Mouse (Mus musculus): Measurements from ENCODE around the gene Rab19. TPM values are rescaled to one million over a fixed set of nuclear protein-coding genes. Genes with fewer than 3 reads are reported as not detected.

Rab19 gene
- polyA plus RNA-seq, 1 experiment from 2014 or later: 2.8 TPM

GRCm38 (mm10) chr6:39379749-39380148 lies 1.2 kb upstream of the Rab19 start:
- ATAC-seq (ENCODE audit: insufficient read depth) (no peak), DNase-seq (no peak)
- no peaks in the 10 kb centered on the region for H3K9me3 ChIP-seq (ENCODE audit: low read depth, low read length)
- H3K27ac ChIP-seq (ENCODE audit: low read depth): no peak overlapping the region
- peaks cover 3% of the 10 kb centered on the region; the same call in 1 of the 2 replicates for H3K27me3 ChIP-seq (ENCODE audit: insufficient read depth, low read length)
- H3K4me1 ChIP-seq (ENCODE audit: insufficient read depth): no peaks in the 10 kb centered on the region
- no peak for TF ChIP-seq CTCF (IDR thresholded peaks at IDR 0.05; ENCODE audit: low read depth)
- no peak overlapping the region for H3K4me3 ChIP-seq (ENCODE audit: low read depth, low read length)
- 74% methylated on average over 8 of the region's 8 CpGs for WGBS
- H3K9ac ChIP-seq: no peak overlapping the region
- no peak overlapping the region for H3K4me2 ChIP-seq
- H3K36me3 ChIP-seq (ENCODE audit: insufficient read depth): no peaks in the 10 kb centered on the region

GRCm38 (mm10) chr6:39380276-39380675 lies 699 bp upstream of the Rab19 start:
- 89% methylated on average over 3 of the region's 3 CpGs for WGBS

GRCm38 (mm10) chr6:39389988-39390387 lies 9.0 kb downstream of the Rab19 start:
- TF ChIP-seq CTCF (IDR thresholded peaks at IDR 0.05; ENCODE audit: low read depth): no peak
- no peak for ATAC-seq (ENCODE audit: insufficient read depth)
- H3K4me2 ChIP-seq: no peak overlapping the region
- no peaks in the 10 kb centered on the region for H3K4me1 ChIP-seq (ENCODE audit: insufficient read depth)
- H3K9me3 ChIP-seq (ENCODE audit: low read depth, low read length): no peaks in the 10 kb centered on the region
- no peak overlapping the region for H3K4me3 ChIP-seq (ENCODE audit: low read depth, low read length)
- no peak for DNase-seq
- WGBS: 91% methylated on average over 2 of the region's 2 CpGs
- no peak overlapping the region for H3K27ac ChIP-seq (ENCODE audit: low read depth)
- H3K36me3 ChIP-seq (ENCODE audit: insufficient read depth): no peaks in the 10 kb centered on the region
- H3K9ac ChIP-seq: no peak overlapping the region
- H3K27me3 ChIP-seq (ENCODE audit: insufficient read depth, low read length): no peaks in the 10 kb centered on the region

More at GRCm38 (mm10) chr6:39380276-39380675, 699 bp upstream of the Rab19 start:
- H3K27me3 ChIP-seq (ENCODE audit: insufficient read depth, low read length): peaks cover 3% of the 10 kb centered on the region; the same call in 1 of the 2 replicates
- no peak for ATAC-seq (ENCODE audit: insufficient read depth)
- no peak overlapping the region for H3K9ac ChIP-seq
- no peak overlapping the region for H3K4me3 ChIP-seq (ENCODE audit: low read depth, low read length)
- H3K36me3 ChIP-seq (ENCODE audit: insufficient read depth): no peaks in the 10 kb centered on the region
- H3K9me3 ChIP-seq (ENCODE audit: low read depth, low read length): no peaks in the 10 kb centered on the region
- DNase-seq: no peak
- no peak overlapping the region for H3K4me2 ChIP-seq
- H3K4me1 ChIP-seq (ENCODE audit: insufficient read depth): no peaks in the 10 kb centered on the region
- no peak for TF ChIP-seq CTCF (IDR thresholded peaks at IDR 0.05; ENCODE audit: low read depth)
- no peak overlapping the region for H3K27ac ChIP-seq (ENCODE audit: low read depth)

- Histone ChIP-seq H3K36me3 (ENCODE audit: insufficient read depth) (no peaks in the 10 kb centered on the region; the same call in 1 of the 2 replicates), H3K4me1 (ENCODE audit: insufficient read depth) (no peaks in the 10 kb centered on the region), H3K4me2 (no peak overlapping the region), H3K9ac (no peak overlapping the region), H3K9me3 (ENCODE audit: low read depth, low read length) (no peaks in the 10 kb centered on the region), H3K27me3 (ENCODE audit: insufficient read depth, low read length) (no peaks in the 10 kb centered on the region), H3K4me3 (ENCODE audit: low read depth, low read length) (no peak overlapping the region), H3K27ac (ENCODE audit: low read depth) (no peak overlapping the region)
- TF ChIP-seq CTCF (IDR thresholded peaks at IDR 0.05; ENCODE audit: low read depth): no peak
- WGBS: 81% methylated on average over 4 of the region's 4 CpGs
- no peak for ATAC-seq (ENCODE audit: insufficient read depth)
- no peak for DNase-seq
These were observed 14.5 kb downstream of the Rab19 start for GRCm38 (mm10) chr6:39395471-39395870.

- Histone ChIP-seq H3K36me3 (ENCODE audit: insufficient read depth) (no peaks in the 10 kb centered on the region; the same call in 1 of the 2 replicates), H3K27ac (ENCODE audit: low read depth) (no peak overlapping the region), H3K9ac (no peak overlapping the region), H3K9me3 (ENCODE audit: low read depth, low read length) (no peaks in the 10 kb centered on the region), H3K4me3 (ENCODE audit: low read depth, low read length) (no peak overlapping the region), H3K4me1 (ENCODE audit: insufficient read depth) (no peaks in the 10 kb centered on the region), H3K27me3 (ENCODE audit: insufficient read depth, low read length) (no peaks in the 10 kb centered on the region), H3K4me2 (no peak overlapping the region)
- ATAC-seq (ENCODE audit: insufficient read depth) (no peak), DNase-seq (no peak)
- WGBS: 55% methylated on average over 4 of the region's 4 CpGs
- no peak for TF ChIP-seq CTCF (IDR thresholded peaks at IDR 0.05; ENCODE audit: low read depth)
These were observed 14.9 kb downstream of the Rab19 start for GRCm38 (mm10) chr6:39395916-39396315.

- WGBS: 91% methylated on average over 6 of the region's 6 CpGs
- no peaks in the 10 kb centered on the region for H3K9me3 ChIP-seq (ENCODE audit: low read depth, low read length)
- no peak overlapping the region for H3K27ac ChIP-seq (ENCODE audit: low read depth)
- H3K4me1 ChIP-seq (ENCODE audit: insufficient read depth): no peaks in the 10 kb centered on the region
- no peaks in the 10 kb centered on the region for H3K27me3 ChIP-seq (ENCODE audit: insufficient read depth, low read length)
- TF ChIP-seq CTCF (IDR thresholded peaks at IDR 0.05; ENCODE audit: low read depth): no peak
- no peak for ATAC-seq (ENCODE audit: insufficient read depth)
- no peak overlapping the region for H3K4me2 ChIP-seq
- H3K4me3 ChIP-seq (ENCODE audit: low read depth, low read length): no peak overlapping the region
- H3K36me3 ChIP-seq (ENCODE audit: insufficient read depth): no peaks in the 10 kb centered on the region; the same call in 1 of the 2 replicates
- no peak for DNase-seq
- H3K9ac ChIP-seq: no peak overlapping the region
These were observed 16.1 kb downstream of the Rab19 start for GRCm38 (mm10) chr6:39397046-39397445.

- TF ChIP-seq CTCF (IDR thresholded peaks at IDR 0.05; ENCODE audit: low read depth): no peak
- no peak overlapping the region for H3K4me2 ChIP-seq
- WGBS: 89% methylated on average over 9 of the region's 9 CpGs
- no peaks in the 10 kb centered on the region for H3K4me1 ChIP-seq (ENCODE audit: insufficient read depth)
- DNase-seq (no peak), ATAC-seq (ENCODE audit: insufficient read depth) (no peak)
- H3K27me3 ChIP-seq (ENCODE audit: insufficient read depth, low read length): no peaks in the 10 kb centered on the region
- no peak overlapping the region for H3K27ac ChIP-seq (ENCODE audit: low read depth)
- no peaks in the 10 kb centered on the region for H3K9me3 ChIP-seq (ENCODE audit: low read depth, low read length)
- no peak overlapping the region for H3K4me3 ChIP-seq (ENCODE audit: low read depth, low read length)
- no peaks in the 10 kb centered on the region; the same call in 1 of the 2 replicates for H3K36me3 ChIP-seq (ENCODE audit: insufficient read depth)
- H3K9ac ChIP-seq: no peak overlapping the region
These were observed 17.4 kb downstream of the Rab19 start for GRCm38 (mm10) chr6:39398342-39398741.

- Histone ChIP-seq H3K9ac (no peak overlapping the region), H3K36me3 (ENCODE audit: insufficient read depth) (peaks cover 11% of the 10 kb centered on the region), H3K4me2 (no peak overlapping the region), H3K9me3 (ENCODE audit: low read depth, low read length) (no peaks in the 10 kb centered on the region), H3K4me3 (ENCODE audit: low read depth, low read length) (no peak overlapping the region), H3K27ac (ENCODE audit: low read depth) (no peak overlapping the region), H3K27me3 (ENCODE audit: insufficient read depth, low read length) (no peaks in the 10 kb centered on the region), H3K4me1 (ENCODE audit: insufficient read depth) (no peaks in the 10 kb centered on the region)
- DNase-seq: peak; percentile 74
- 66% methylated on average over 7 of the region's 7 CpGs for WGBS
- no peak for ATAC-seq (ENCODE audit: insufficient read depth)
- TF ChIP-seq CTCF (IDR thresholded peaks at IDR 0.05; ENCODE audit: low read depth): peak; percentile 91
These were observed 19.4 kb downstream of the Rab19 start for GRCm38 (mm10) chr6:39400343-39400742.

Measured in lung, embryonic 14.5 days (tissue).